Mouse (Mus musculus): ENCODE data around the gene Hectd1.

DNA sequence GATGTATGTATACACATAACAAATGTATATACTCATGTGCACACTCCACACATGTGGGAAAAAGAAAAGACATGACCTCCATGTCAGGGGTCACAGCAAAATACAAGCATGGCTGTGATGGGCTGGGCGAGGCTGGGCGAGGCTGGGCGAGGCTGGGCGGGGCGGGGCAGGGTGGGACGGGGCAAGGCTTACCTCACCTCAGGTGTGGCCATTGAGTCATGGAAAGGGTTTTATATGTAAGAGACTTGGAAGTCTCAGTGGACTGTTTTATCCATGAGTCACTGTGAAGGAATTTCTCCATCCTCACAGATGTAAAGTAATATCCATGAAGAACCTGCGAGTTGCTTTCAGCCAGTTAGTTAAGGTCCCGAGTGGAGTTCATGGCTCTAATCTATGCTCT is 107.5 kb downstream of the Hectd1 start:
- no peak for TF ChIP-seq TAL1 (IDR thresholded peaks at IDR 0.05; ENCODE audit: low read length)
- TF ChIP-seq GATA1 (IDR thresholded peaks at IDR 0.05; ENCODE audit: low read length) = no peak

Data from erythroblast, embryonic 14.5 days (primary cell).